Mouse (Mus musculus) E14TG2a.4 (cell line): Measurements from ENCODE around the gene Abcg1.

Source experiments
- H3K27me3 ChIP-seq: 2 replicates; pipeline ENCODE4 v1.6.1; 2014; ENCODE audit warnings: low read length, control low read depth; ENCODE audit not compliant: insufficient read depth
- H3K36me3 ChIP-seq: 2 replicates; pipeline ENCODE4 v1.6.1; 2014; ENCODE audit warnings: low read length, control low read depth; ENCODE audit not compliant: insufficient read depth
- H3K4me1 ChIP-seq: replicated peaks from 2 replicates; pipeline ENCODE4 v1.6.1; 2014; ENCODE audit warnings: low read depth, low read length, control low read depth
- H3K4me3 ChIP-seq: replicated peaks from 2 replicates; pipeline ENCODE4 v1.5.1; 2014; ENCODE audit warnings: mild to moderate bottlenecking, low read length
- H3K9me3 ChIP-seq: 2 replicates; pipeline ENCODE4 v1.6.1; 2014; ENCODE audit warnings: low read length, control low read depth
- CTCF ChIP-seq: conservative IDR thresholded peaks from 2 replicates; pipeline ENCODE4 v1.5.1; 2014; ENCODE audit warnings: low read length
- NANOG ChIP-seq: IDR thresholded peaks from 2 replicates; pipeline ENCODE4 v1.6.1; 2014; ENCODE audit warnings: borderline replicate concordance, low read length, mixed read lengths
- POU5F1 ChIP-seq: IDR thresholded peaks from 2 replicates; pipeline ENCODE4 v1.6.1; 2014; ENCODE audit warnings: low read length, borderline replicate concordance

Gene Abcg1

DNA sequence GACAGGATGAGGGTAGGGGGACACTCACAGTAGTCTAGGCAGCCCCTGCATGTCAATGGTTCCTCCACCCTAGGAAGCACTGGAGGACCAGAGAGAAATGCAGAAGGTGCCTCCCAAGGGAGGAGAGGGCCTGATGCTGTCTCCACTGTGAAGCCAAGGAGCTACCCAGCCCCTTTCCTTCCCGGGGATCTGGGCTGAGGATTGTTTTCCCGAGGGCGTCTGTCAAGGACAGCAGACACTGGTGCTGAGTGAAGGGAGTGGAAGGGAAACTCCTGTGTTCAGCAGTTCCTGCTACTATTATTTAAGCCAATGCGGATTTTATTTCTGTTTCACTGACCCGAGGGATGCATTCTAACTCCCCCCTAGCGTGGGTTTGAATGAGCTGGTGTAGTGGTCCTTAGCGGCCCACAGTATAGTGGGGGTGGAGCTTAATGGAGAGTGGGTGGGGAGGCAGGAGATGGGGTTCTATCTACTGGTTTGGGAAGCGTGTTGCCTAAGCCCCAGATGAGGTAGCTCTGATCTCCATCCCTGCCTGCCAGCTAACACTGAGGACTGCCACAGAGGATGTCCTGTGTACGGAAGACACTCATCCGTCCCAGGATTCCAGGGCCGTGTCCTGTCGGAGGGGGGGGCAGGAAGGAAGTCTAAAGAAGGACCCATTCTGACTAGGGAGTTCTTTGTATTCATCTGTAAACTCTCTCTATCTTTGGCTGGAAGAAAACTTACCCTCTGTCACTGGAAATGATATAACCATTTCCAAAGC lies 21.8 kb downstream of the Abcg1 start:
- no peak for TF ChIP-seq CTCF
- TF ChIP-seq NANOG: no peak
- H3K27me3 ChIP-seq: peaks cover 7% of the 10 kb centered on the region; the same call in 1 of the 2 replicates
- peaks cover 3% of the 10 kb centered on the region; the same call in 1 of the 2 replicates for H3K36me3 ChIP-seq

DNA sequence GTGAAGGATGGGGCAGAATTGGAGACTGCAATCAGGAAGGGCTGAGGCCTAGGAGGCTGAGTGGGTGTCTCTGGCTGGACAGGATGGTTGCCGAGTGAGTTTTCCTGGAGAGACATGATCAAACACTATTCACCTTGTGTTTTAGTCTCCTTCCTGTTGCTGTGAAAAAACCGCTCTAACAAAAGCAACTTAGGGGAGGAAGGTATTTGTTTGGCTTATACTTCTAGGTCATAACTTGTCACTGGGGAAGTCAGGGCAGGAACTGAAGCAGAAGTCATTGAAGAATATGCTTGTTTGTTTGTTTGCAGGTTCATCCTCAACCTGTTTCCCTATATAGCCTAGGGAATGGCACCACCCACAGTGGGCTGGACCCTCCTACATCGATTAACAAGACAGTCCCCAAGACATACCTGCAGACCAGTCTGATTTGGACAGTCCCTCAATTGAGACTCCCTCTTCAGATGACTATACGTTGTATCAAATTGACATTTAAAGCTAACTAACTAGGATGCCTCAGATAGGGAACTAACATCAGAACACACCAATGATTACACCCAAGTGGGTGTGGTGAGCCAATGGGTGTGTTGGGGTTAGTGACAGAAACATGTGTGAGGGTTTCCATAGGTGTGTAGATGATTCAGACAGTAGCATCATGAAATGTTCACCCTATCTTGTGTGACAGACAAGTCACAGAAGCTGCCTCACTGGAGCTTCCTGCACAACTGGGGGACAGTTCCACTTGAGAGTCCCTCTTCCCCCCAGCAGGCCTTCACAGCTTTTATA lies 25.0 kb downstream of the Abcg1 start:
- Histone ChIP-seq H3K4me3 (no peak overlapping the region), H3K4me1 (peaks cover 31% of the 10 kb centered on the region), H3K9me3 (no peaks in the 10 kb centered on the region), H3K36me3 (no peaks in the 10 kb centered on the region), H3K27me3 (no peaks in the 10 kb centered on the region)
- TF ChIP-seq CTCF: no peak
- TF ChIP-seq POU5F1: no peak
- TF ChIP-seq NANOG: no peak

More for the DNA sequence above, 21.8 kb downstream of the Abcg1 start:
- Histone ChIP-seq H3K4me1 (peaks cover 45% of the 10 kb centered on the region), H3K9me3 (no peaks in the 10 kb centered on the region), H3K4me3 (peak overlapping the region; percentile 23; the same call in 1 of the 2 replicates)

DNA sequence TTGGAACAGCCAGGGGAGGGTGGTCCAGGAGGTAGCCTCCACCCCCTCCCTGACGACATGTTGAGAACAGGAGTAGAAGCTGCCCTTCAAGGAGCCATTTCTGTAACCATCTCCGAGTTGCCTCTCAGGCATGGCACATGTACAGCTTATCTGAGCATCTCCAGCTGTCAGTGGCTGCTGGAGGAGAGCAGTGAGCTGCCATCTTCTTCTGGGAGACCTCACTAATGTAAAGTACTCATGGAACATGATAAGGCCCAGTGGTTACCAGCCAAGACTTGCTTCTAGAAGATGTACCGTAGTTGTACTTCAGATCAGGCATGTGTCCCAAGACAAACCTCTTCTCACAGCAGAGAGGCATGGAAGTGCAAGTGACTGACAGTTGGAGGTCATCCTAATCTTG lies 28.0 kb downstream of the Abcg1 start:
- Histone ChIP-seq H3K27me3 (no peaks in the 10 kb centered on the region), H3K9me3 (no peaks in the 10 kb centered on the region), H3K36me3 (no peaks in the 10 kb centered on the region), H3K4me1 (peaks cover 10% of the 10 kb centered on the region), H3K4me3 (no peak overlapping the region)
- TF ChIP-seq CTCF (no peak), POU5F1 (no peak)

DNA sequence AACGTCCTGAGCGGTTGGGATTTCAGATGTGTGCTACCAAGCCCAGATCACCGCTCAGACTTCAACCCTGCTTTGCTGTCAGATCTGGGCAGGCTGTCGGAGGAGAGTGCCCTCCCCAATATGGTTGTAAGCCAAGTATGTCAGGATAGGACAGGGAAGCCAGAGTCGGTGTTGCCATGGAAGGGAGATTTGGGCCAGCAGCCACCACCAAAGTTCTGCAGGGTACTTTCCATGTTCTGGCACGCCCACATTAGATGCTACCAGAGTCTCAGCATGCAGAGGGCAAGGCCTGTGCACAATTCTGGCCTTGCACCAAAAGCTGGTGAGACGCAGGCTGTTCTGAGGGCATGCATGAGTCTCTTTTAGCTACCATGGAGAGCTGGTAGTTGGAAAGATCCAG lies 28.7 kb downstream of the Abcg1 start:
- Histone ChIP-seq H3K4me3 (no peak overlapping the region), H3K27me3 (no peaks in the 10 kb centered on the region), H3K4me1 (peaks cover 8% of the 10 kb centered on the region), H3K9me3 (no peaks in the 10 kb centered on the region), H3K36me3 (no peaks in the 10 kb centered on the region)
- TF ChIP-seq NANOG: no peak
- TF ChIP-seq CTCF: no peak
- TF ChIP-seq POU5F1: no peak

DNA sequence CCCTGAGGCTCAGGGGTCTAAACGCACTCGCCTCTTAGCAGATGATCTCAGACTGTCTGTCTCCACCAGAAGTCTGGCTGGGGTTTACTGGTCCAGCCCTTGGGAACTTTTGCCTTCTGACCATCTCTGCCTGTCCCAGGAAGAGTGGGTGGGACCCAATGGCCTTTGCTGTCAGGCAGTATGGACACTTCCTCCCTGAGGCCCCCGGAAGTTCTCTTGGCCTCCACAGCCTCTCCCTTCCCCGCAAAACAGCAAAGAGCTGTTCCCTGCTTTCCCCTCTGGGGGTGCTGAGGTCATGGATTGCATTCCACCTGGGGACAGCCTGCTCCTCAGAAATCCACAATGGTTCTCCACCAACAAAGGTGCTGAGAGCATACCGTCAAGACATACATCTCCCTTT lies 31.2 kb downstream of the Abcg1 start:
- no peaks in the 10 kb centered on the region for H3K9me3 ChIP-seq
- H3K36me3 ChIP-seq: no peaks in the 10 kb centered on the region; the same call in 1 of the 2 replicates
- H3K4me3 ChIP-seq: no peak overlapping the region
- TF ChIP-seq POU5F1 (no peak), NANOG (no peak), CTCF (no peak)
- H3K4me1 ChIP-seq: peaks cover 8% of the 10 kb centered on the region
- no peaks in the 10 kb centered on the region for H3K27me3 ChIP-seq

DNA sequence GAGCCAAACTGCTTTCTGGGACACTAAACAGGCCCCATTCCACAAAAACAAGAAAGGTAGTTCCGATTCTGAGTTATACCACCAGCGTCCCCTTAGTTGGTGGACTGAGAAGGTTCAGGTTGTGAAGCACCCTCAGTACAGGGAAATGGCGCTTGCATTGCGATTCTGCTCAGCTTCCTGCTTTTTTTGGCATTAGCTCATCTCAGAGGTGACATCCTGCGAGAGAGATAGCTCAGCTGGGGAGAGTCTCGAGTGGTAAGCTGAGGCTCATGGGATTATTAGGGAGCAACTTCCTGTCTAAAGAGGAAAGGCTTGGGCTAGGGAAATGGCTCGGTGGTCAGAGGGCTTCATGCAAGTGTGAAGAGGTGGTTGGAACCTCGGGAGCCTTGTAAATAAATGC lies 32.4 kb downstream of the Abcg1 start:
- TF ChIP-seq POU5F1 (no peak), NANOG (no peak), CTCF (no peak)
- no peaks in the 10 kb centered on the region; the same call in 1 of the 2 replicates for H3K36me3 ChIP-seq
- no peaks in the 10 kb centered on the region for H3K9me3 ChIP-seq
- H3K27me3 ChIP-seq: no peaks in the 10 kb centered on the region
- H3K4me1 ChIP-seq: peaks cover 17% of the 10 kb centered on the region
- H3K4me3 ChIP-seq: no peak overlapping the region

DNA sequence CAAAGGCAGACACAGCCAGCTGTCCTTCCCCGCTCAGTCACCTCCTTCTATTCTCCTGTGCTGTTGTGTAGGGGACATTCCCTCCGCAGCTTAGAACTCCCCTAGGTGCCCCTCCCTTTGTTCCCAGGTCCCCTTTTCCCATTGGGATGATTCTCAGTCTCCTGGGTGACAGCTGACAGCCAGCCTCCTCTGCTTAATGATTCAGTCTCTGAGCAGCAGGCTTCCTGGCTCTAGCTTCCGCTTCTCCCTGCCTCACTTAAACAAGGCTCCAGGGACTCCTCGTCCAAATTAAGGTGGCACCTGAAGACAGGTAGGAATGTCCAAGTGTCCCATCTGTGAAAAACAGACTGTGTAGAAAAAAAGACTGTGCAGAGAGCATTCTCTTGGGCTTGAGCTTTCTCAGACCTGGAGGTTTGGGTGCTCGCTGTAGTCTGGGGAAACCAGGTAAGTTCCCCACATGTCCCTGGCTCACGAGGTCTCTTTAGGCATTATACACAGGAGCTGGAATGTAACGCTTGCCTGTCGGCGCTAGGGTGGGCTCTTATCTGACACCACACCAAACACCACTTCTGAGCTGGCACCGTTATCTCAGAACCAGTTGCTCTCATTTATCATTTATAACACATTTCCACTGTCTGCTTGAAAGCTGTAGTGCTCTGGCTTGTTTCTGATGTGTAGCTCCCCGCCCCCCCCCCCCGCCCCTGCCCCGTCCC lies 33.7 kb downstream of the Abcg1 start:
- no peaks in the 10 kb centered on the region; the same call in 1 of the 2 replicates for H3K36me3 ChIP-seq

DNA sequence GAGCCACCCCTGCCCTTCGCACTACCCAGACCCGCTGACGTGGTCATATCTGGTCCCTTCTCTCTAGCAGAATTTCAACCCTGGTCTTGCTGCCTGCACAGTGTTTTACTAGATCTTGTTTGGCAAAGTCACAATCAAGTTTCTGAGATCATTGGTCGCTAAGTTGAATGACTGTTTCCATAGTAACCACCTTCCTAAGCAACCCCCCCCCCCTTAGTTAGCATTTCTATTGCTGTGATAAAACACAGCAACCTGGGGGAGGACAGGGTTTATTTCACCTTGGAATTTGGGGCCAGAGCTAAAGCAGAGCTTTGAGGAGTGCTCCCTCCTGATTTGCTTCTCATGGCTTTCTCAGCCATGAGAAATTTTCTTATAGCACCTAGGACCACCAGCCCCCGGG lies 37.3 kb downstream of the Abcg1 start:
- H3K9me3 ChIP-seq: no peaks in the 10 kb centered on the region
- no peak overlapping the region for H3K4me3 ChIP-seq
- peaks cover 3% of the 10 kb centered on the region; the same call in 1 of the 2 replicates for H3K36me3 ChIP-seq
- no peaks in the 10 kb centered on the region; the same call in 1 of the 2 replicates for H3K27me3 ChIP-seq
- H3K4me1 ChIP-seq: peaks cover 23% of the 10 kb centered on the region
- TF ChIP-seq CTCF (no peak), POU5F1 (no peak), NANOG (no peak)

More for the DNA sequence above, 33.7 kb downstream of the Abcg1 start:
- H3K27me3 ChIP-seq: no peaks in the 10 kb centered on the region
- no peak for TF ChIP-seq CTCF
- TF ChIP-seq NANOG: no peak
- TF ChIP-seq POU5F1: no peak
- no peak overlapping the region for H3K4me3 ChIP-seq
- H3K4me1 ChIP-seq: peaks cover 30% of the 10 kb centered on the region
- H3K9me3 ChIP-seq: no peaks in the 10 kb centered on the region
